Mouse (Mus musculus) cerebellum, adult (tissue): ENCODE measurements around the gene Slc6a6.

Source experiments
- ATAC-seq: cut with Nextera tagmentation; 2 replicates; pipeline ENCODE4 v1.9.2; 2017; ENCODE audit warnings: mild to moderate bottlenecking, moderate library complexity, mixed read lengths; ENCODE audit not compliant: insufficient number of reproducible peaks, low FRiP score, low TSS enrichment

Gene Slc6a6

DNA sequence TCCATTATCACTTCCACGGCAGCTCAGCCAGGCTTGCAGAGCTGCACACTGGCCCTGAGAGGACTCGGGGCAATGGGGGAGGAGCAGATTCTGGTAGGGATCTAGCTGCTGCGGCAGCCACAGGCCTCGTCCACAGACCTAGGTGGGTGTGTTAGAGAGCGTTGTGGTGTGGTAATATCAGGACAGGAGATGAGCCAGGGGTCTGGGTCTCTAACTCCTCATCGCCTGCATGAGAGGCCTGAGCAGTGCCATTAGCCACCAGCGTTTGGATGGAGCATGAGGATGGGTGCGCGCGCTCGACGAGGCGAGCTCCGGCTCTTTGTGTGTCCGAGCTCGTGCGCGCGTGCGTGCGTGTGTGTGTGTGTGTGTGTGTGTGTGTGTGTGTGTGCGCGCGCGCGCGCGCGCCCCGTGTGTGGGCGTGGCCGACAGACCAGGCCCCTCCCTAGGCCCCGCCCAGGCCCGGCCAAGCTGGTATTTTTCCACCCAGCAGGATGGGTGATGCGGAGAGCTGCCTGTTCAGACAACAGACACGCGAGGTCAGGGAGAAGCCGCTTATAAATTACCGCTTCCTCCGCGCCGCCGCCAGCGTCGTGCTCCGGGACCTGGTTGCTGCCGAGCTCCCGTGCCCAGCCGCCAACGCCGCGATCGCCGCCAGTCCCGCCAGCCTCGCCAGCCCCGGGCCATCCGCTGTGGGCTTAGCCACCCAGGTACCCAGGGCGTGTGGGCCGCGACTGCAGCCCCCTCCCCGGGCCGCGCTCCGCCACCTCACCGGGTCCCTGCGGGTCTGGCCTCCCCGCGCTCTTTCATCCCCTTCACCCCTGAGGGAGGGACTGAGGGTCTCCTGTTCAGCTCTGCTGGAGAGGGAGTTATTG lies at the start of gene Slc6a6:
TSS of gene Slc6a6 (plus strand) at position 452 of the 872 bp plus-strand sequence.
- ATAC-seq: peak; percentile 57

DNA sequence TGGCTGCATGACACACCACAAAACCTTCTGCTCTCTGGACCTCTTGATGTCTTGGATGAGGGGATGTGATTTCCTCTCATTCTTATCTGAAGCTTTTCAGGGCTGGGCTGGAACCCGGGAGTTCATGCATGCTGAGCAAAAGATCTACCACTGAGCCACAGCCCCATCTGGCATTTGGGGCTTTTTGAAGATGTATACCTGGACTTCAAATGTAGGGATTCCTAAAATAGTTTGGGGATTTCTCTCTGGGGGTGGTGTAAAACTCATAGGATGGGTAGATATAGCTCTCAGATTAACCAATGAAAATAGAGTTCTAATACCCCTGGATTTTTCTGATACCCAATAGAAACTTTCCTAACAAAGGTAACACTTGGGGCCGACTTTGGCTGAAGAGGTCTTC lies 49.4 kb upstream of the Slc6a6 start:
- no peak for ATAC-seq

DNA sequence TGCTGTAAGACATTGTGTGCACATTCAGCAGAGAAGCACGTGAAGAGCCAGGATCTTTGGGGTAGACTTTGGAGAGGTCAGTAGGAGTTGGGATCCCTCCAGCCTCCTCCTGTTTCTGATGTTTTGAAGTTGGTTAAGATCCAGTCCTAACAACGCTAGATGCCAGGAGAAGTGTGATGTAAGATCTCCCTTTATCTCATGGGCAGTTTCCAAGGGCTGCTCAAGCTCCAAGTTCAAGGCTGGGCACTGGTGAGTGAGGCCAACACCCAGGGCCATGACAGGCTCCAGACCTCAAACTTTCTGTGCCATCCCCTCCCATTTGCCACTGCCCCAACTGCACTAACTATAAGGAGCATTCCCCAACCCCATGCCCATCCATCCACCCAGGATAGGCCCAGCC lies 49.0 kb upstream of the Slc6a6 start:
- ATAC-seq: no peak

DNA sequence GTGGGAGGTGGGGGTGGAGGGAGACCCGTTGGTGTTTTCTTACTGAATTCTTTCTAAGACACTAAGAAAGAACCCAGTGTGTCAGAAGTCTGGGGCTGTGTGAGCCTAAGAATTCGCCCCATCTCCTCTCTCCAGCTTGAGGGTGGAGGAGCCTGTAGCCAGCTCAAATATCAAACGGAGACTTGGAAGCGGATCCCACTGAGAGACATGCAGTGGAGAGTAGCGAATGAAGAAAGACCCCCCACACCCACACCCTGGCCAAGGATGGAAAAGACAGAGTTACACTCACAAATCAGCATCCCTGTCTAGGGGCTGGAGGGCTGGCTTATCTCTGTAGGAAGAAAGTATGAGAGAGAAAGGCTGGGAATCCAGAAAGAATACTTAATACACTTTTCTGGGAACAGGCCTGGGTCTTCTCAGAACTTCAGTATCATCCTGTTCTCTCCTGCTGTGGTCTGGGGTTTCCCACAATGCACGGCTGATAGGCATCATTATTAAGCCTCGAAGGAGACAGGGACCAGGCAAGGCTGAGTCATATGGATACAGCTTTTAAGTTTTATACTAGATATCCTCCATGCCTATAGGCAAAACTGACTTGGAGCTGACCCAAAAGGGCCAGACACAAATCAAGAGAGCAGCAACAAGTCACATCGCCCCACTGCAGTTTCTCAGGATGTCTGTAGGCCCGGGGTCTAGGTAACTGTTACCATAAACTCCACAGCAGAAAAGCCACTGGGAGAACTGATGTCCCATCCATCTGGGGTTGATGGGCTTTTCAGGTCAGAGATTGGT lies 45.5 kb upstream of the Slc6a6 start:
- no peak for ATAC-seq

DNA sequence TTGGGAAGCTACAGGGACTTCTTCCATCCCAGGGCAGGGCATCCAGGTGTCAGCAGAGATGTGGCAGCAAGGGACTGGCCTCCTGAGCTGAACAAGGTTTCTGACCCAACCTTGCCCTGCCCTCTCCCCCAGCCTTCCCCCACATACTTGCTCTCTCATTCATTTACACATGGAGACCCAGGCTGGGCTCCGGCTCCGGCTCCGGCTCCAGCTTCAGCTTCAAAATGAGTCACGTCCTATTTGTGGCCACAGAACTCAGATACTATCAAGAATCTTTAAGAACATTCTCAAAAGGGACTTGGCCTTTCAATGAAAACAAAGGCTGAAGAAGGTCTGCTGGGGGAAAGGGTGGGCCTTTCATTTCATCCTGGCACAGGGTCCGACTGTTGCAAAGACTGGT lies 40.8 kb upstream of the Slc6a6 start:
- ATAC-seq: no peak

DNA sequence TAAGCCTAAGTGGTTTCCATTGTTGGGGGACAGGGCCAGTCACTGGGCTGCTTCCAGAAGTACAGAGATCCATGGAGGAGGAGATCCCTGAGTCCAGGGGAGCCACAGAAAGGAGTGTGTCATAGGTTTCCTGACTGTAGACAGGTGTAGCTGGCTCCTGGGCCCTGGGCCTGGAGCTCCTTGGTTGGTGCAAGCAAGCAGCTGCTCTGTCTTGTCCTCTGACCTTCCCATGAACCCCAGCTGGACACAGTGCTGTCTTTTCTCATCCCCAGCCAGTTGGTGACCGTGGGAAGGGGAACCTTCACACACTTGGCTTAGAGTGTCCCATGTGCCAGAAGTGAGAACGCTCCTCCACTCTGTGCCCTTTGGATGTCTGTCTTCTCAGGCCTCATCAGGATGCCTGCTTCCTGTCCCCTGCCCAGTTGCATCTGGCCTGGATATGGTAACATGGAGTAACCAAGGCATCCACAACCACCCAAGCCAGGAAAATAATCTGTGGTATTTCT lies 40.4 kb upstream of the Slc6a6 start:
- no peak for ATAC-seq

DNA sequence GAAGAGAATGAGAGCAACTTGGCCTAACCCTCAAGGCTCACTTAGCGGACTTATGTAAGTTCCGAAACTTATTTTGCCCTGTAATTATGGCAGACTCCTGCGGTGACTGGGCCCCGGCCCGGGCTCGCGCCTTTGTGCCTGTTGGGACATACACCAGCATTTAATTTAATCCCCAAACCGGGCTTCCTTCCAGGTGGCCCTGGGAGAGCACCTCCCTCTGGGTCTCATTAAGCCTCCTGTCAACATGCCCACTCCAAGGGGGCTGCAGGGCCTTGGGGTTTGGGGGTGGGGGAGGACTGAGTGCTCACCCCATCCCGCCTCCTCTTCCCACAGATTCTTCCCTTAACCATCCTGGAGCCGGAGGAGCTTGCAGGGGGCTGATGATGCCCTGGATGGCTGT lies 37.8 kb upstream of the Slc6a6 start:
- no peak for ATAC-seq

DNA sequence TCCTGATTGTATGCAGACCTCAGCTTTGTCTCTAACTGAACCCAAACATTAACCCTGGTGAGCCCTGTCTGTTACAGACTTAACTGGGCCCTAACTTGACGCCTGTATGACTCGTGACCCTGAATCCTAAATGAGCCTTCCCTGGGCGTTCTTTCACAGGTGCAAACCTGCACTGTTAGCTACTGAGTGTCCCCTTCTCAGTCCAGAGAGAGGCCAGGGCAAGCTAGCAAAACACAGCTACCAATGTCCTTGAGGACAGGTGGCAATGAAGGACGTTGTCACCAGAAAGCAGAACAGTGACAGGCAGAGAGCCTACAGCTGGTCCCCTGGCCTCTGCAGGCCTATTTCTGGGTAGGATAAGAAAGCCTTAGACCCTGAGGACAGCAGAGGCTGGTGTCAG lies 37.0 kb upstream of the Slc6a6 start:
- ATAC-seq: no peak

DNA sequence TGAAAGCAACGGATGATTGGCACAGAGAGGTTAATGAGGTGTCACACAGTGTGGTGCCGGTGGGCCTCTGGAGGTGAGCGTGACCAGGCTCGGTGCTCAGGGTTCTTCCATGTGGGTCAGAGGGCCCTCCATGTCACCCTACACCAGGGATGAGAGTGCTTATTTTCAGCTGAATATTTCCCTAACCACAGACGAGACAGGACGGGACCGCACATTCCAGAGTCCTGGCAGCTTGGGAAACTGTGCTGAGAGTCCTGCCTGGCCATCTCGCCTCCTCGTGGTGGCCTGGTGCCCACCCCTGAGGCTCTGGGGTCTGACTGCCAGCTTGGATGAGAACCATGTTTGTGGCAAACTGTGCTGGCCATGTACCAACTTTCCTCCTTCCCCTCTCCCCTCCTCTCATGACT lies 36.5 kb upstream of the Slc6a6 start:
- no peak for ATAC-seq

DNA sequence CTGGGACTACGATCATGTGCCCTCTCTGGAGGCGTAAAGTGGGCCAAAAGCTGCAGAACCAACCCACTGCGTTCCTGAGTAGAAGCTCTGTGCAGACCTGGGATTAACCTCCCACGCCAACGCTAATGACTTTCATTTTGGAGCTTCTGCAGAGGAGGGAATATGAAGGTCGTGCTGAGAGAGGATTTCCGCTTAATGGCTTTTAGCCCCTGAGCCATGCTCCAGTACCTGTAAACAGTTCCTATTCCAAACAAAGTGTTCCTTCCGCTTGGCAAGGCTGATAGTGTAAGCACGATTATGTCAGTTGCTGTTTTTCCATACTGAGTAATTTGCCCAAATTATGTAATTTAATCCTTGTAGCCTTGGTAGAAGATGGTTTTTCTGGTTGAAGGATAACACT lies 33.6 kb upstream of the Slc6a6 start:
- no peak for ATAC-seq

DNA sequence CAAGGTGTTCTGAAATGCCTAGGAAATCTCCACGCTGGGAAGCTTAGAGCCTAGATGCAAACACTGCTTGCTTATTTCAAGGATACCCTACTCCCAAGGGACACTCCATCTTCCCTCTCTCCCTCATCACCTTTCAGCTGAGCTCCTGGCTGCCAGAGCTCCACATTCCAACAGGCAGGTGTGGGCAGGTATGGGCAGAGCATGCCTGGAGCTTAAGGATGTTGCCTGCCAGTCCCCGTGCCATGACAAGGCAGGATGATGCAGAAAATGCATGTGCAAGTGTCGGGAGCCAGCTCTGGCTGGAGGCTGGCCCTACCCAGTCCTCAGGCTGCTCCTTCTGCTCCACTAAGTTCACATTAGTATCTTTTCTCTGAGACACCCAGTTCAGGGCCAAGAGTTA lies 31.6 kb upstream of the Slc6a6 start:
- ATAC-seq: no peak

DNA sequence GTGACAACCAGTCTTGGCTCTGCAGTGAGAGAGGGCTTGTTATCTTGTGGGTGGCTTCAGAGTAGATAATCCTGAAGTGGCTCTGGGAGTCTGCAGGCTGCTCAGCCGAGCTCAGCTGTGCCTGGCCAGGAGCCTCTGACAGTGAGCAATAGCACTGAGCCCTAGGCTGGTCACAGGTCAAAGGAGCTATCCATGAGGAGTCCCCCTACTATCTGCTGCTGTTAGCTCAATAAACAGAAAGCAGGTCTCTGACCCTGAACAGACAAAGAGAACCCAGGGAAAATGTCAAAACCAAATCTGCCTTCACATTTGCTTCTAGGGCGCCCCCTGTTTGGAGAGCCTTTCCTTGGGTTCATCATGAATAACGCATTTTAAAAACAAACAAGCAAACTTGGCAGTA lies 28.6 kb upstream of the Slc6a6 start:
- ATAC-seq: no peak

DNA sequence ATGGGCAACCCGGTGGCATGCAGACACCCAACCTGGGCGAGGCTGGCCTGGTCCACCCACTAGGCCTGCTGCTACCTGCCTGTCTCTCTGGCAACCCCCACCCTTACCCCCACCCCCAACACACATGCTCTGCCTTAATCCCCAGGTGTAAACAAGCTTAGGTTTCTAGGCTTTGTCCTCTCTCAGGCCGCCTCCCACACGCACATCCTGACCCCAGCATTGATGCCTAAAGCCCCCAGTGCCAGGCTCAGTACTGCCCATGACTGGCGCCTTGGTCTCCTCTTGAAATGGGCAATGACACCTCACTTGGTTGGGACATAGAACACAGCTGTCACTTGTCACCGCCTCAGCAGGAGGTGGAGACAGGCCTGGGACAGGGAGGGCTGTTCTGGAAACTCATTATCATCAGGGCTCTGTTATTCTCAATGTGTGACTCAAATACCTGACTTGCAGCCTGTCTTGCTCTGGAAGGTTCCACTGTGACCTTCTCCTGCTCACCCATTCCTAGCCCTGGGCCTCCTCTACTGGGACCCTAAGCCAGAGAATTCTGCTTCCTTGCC lies 27.9 kb upstream of the Slc6a6 start:
- no peak for ATAC-seq

DNA sequence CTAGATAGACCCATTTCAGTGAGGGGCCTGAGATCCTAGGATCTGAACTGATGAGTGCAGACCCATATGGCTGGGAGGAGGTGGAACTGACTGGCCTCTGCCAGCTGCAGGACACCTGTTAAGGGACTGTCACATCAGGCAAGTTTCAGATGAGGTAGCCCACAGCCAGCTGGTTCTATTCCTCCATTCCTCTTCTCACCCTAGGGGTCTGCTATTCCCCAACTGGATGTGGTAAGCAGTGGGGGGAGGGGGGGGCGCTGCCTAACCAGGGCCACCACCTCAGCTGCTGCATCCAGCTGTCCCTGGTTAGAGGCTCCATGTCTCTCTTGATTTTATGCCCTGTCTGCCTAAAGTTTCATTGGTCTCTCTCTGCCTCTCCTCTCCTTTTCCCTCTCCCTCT lies 25.6 kb upstream of the Slc6a6 start:
- no peak for ATAC-seq

DNA sequence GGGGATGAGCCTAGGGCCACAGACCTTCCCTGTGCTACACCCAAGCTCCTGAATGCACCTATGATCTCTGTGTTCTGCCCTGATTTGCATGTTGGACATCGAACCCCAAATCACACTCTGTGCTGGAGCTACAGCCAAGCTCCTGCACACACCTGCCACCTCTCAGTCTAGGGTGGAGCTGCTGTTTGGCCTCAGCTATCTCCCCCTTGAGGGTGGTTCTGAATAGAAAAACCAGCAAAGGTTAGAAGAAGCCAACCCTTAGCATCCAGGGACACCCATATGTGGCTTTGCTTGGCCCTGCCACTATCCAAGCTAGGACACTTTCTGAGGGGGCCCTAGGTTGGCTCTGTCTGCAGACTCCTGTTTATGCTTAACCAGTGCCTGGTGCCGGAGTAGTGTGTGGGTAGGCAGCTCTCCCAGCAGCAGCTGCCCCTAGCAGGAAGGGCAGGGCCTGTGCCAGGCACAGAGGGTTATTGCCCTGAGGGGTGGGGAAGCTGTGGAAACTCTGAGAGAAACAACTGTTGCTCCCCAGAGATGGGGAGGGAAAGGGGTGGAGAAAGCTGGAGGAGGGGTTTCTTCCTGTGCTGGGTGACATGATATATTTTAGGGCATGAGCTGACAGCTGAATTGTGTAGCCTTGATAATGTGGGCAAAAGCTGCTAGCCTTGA lies 23.9 kb upstream of the Slc6a6 start:
- no peak for ATAC-seq

DNA sequence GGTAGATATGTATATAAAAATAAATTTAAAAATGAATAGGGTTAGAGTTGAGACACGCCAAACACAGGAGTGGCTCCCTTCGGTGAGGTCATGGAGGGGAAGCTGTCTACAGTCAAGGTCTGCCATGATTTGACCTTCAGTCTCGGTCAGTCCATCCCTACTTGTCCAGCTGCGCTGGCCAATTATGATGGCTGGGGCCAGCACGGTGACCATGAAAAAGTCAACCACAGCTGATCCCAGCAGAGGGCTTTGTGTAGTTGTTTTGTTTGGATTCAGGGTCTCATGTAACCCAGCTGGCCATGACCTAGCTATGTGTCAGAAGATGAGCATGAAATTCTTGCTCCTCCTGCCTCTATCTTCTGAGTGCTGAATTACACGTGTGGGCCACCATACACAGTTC lies 21.6 kb upstream of the Slc6a6 start:
- ATAC-seq: no peak

DNA sequence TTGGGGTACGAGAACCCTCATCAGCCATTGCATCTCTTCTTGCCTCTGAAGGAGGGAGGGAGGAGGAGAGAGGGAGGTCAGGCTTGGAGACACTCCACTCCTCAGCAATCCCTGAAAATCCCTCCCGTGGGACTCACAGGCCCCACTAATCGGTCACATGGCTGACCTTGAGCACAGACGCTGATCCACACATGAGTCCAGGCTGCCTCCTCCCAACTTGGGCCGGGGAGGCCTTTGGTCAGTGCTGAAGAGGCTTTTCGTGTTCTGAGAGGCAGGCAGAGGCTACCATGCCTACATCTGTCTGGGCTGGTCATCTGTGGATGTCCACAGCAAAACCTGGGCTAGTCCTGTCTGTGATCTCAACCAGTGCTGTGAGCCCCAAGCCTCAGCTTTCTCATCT lies 20.2 kb upstream of the Slc6a6 start:
- no peak for ATAC-seq

DNA sequence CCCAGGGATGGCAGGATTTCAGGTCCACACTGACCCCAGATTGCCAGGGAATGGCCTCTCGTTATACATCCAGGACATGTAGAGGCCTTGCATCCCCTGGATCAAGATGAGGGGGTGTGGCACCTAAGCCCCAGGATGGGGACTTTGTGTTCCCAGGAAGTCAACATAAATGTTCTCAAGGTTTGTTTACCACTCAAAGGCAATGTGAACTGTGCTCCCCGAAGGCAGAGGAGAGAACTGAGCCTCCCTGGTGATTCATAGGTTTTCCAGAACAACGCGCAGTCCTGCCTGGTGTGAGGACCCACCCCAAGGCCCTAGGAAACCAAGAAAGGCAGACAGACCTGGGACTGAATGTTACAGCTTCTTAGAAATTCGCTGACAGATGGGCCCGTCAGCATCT lies 18.6 kb upstream of the Slc6a6 start:
- no peak for ATAC-seq

DNA sequence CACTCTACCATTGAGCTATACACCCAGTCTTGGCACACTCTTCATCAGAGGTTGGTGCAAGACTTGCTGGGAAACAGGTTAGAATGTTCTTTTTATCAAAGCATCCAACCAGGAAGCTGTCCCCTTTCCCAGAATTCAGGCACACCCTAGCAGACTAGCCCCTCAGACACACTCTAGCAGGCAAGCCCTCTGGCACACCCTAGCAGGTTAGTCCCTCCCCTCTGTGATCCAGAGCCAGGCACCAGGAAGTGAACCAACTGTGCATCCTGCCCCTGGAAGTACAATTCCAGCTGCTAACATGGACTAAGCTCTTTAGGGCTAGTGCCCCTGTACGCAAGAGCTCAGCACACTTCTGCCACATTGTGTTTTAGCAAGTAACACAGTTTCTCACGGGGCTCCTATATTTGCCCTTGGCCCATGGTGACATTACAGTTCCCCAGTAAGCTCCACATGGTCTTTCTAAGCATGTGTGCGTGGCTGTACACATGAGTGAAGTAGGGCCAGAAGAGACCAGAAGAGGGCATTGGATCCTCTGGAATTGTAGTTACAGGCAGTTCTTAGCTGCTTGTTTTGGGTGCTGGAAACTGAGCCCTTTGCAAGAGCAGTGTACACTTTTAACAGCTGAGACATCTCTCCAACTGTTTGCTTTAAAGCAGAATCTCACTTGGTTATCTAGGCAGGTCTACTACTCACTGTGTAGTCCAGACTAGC lies 17.7 kb upstream of the Slc6a6 start:
- ATAC-seq: no peak

DNA sequence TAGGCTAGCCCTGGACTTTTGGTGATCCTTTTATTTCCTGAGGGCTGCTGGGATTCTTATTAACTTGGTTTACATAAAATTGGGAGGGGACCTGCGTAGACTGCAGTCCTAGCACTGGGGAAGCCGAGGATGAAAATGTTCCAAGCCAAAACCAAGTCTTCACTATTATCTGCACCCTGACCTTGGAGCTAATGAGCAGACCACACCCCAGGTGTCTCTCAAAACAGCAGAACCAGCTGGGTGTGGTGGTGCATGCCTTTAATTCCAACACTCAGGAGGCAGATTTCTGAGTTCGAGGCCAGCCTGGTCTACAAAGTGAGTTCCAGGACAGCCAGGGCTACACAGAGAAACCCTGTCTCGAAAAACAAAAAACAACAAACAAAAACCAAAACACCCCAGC lies 16.7 kb upstream of the Slc6a6 start:
- no peak for ATAC-seq
